Mouse (Mus musculus) megakaryocyte, embryonic 14.5 days (primary cell): ENCODE data around the gene Prtn3. TPM values are rescaled to one million over a fixed set of nuclear protein-coding genes. Genes with fewer than 3 reads are reported as not detected.
A peak's percentile ranks its signal among the peaks of the same experiment; 100 is the strongest.

Source experiments
- H3K27me3 ChIP-seq: replicated peaks from 2 replicates; pipeline ENCODE3; 2012; ENCODE audit warnings: inconsistent platforms
- H3K36me3 ChIP-seq: replicated peaks from 2 replicates; pipeline ENCODE3; 2012; ENCODE audit warnings: low read length, inconsistent platforms, mixed read lengths
- H3K4me1 ChIP-seq: 2 replicates; pipeline ENCODE4 v1.6.1; 2012; ENCODE audit warnings: inconsistent platforms
- H3K4me3 ChIP-seq: replicated peaks from 2 replicates; pipeline ENCODE3; 2012; ENCODE audit warnings: moderate library complexity, mild to moderate bottlenecking, inconsistent platforms
- H3K9me3 ChIP-seq: 2 replicates; pipeline ENCODE4 v1.6.1; 2012; ENCODE audit warnings: inconsistent platforms
- FLI1 ChIP-seq: IDR thresholded peaks from 2 replicates; pipeline ENCODE4 v1.6.1; 2012; ENCODE audit warnings: low read length, inconsistent platforms, mixed read lengths
- GATA1 ChIP-seq: IDR thresholded peaks from 3 replicates; pipeline ENCODE4 v1.6.1; 2012; ENCODE audit warnings: mixed read lengths, low read length, inconsistent platforms, borderline replicate concordance
- polyA plus RNA-seq: library from polyadenylated mRNA; stranded (reverse); fragments of >175 nt; gene quantifications from 2 replicates; pipeline ENCODE4 v1.2.3, GENCODE M21; 2012; ENCODE audit warnings: low replicate concordance; ENCODE audit not compliant: insufficient read depth

The Prtn3 gene
- 96.7 and 434 TPM in 2 replicates for polyA plus RNA-seq

- peaks cover 58% of the 10 kb centered on the region for H3K4me1 ChIP-seq
- 0 out of 2 replicates have a peak, but pooled peaks cover 3% of the 10 kb centered on the region for H3K9me3 ChIP-seq
- peaks cover 30% of the 10 kb centered on the region for H3K27me3 ChIP-seq
- no peaks in the 10 kb centered on the region for H3K36me3 ChIP-seq
- TF ChIP-seq FLI1 (no peak), GATA1 (no peak)
- H3K4me3 ChIP-seq = peak within 1 kb of the TSS; percentile 93
Observed at GRCm38 (mm10) chr10:79874290-79874862, at the start of gene Prtn3, which contains the start of gene Plppr3. TSS of gene Prtn3 (plus strand) at chr10:79874476. TSS of gene Plppr3 (minus strand) at chr10:79874634.

GRCm38 (mm10) chr10:79831583-79831982 is 42.7 kb upstream of the Prtn3 start:
- H3K4me3 ChIP-seq = no peak overlapping the region
- H3K36me3 ChIP-seq = no peaks in the 10 kb centered on the region
- peaks cover 68% of the 10 kb centered on the region for H3K4me1 ChIP-seq
- peaks cover 27% of the 10 kb centered on the region for H3K27me3 ChIP-seq
- TF ChIP-seq GATA1 (no peak), FLI1 (no peak)
- peaks cover 12% of the 10 kb centered on the region for H3K9me3 ChIP-seq

- Histone ChIP-seq H3K36me3 (no peaks in the 10 kb centered on the region), H3K4me3 (no peak overlapping the region), H3K9me3 (peaks cover 6% of the 10 kb centered on the region), H3K27me3 (peaks cover 21% of the 10 kb centered on the region), H3K4me1 (peaks cover 73% of the 10 kb centered on the region)
- TF ChIP-seq GATA1 = no peak
- no peak for TF ChIP-seq FLI1
Observed at GRCm38 (mm10) chr10:79832026-79832785, 42.1 kb upstream of the Prtn3 start.

- Histone ChIP-seq H3K4me3 (no peak overlapping the region), H3K4me1 (peaks cover 76% of the 10 kb centered on the region), H3K27me3 (peaks cover 19% of the 10 kb centered on the region), H3K9me3 (0 out of 2 replicates have a peak, but pooled peaks cover under 1% of the 10 kb centered on the region), H3K36me3 (no peaks in the 10 kb centered on the region)
- no peak for TF ChIP-seq FLI1
- TF ChIP-seq GATA1 = no peak
Observed at GRCm38 (mm10) chr10:79832786-79833181, 41.5 kb upstream of the Prtn3 start.

- Histone ChIP-seq H3K4me3 (peak overlapping the region; percentile 46), H3K9me3 (no peaks in the 10 kb centered on the region), H3K36me3 (no peaks in the 10 kb centered on the region), H3K27me3 (peaks cover 6% of the 10 kb centered on the region), H3K4me1 (peaks cover 79% of the 10 kb centered on the region)
- no peak for TF ChIP-seq FLI1
Observed at GRCm38 (mm10) chr10:79834769-79835398, 39.4 kb upstream of the Prtn3 start.

- TF ChIP-seq GATA1 = no peak
- TF ChIP-seq FLI1 = no peak
- no peaks in the 10 kb centered on the region for H3K27me3 ChIP-seq
- no peak overlapping the region for H3K4me3 ChIP-seq
- H3K4me1 ChIP-seq = peaks cover 83% of the 10 kb centered on the region
- H3K36me3 ChIP-seq = no peaks in the 10 kb centered on the region
- H3K9me3 ChIP-seq = no peaks in the 10 kb centered on the region
Observed at GRCm38 (mm10) chr10:79836918-79837317, 37.4 kb upstream of the Prtn3 start.

- Histone ChIP-seq H3K27me3 (no peaks in the 10 kb centered on the region), H3K9me3 (no peaks in the 10 kb centered on the region), H3K4me3 (peak overlapping the region; percentile 66), H3K36me3 (no peaks in the 10 kb centered on the region), H3K4me1 (peaks cover 81% of the 10 kb centered on the region)
- TF ChIP-seq FLI1 = no peak; the same call in 1 of the 2 replicates
- no peak for TF ChIP-seq GATA1
Observed at GRCm38 (mm10) chr10:79838151-79838550, 36.1 kb upstream of the Prtn3 start.

- H3K27me3 ChIP-seq = no peaks in the 10 kb centered on the region
- H3K4me3 ChIP-seq = peak overlapping the region; percentile 42
- peaks cover 78% of the 10 kb centered on the region for H3K4me1 ChIP-seq
- H3K36me3 ChIP-seq = no peaks in the 10 kb centered on the region
- TF ChIP-seq GATA1 = no peak
- no peak for TF ChIP-seq FLI1
- H3K9me3 ChIP-seq = no peaks in the 10 kb centered on the region
Observed at GRCm38 (mm10) chr10:79840091-79840490, 34.2 kb upstream of the Prtn3 start.

- H3K4me1 ChIP-seq = peaks cover 76% of the 10 kb centered on the region
- H3K4me3 ChIP-seq = peak overlapping the region; percentile 90
- no peaks in the 10 kb centered on the region for H3K27me3 ChIP-seq
- no peaks in the 10 kb centered on the region for H3K36me3 ChIP-seq
- no peaks in the 10 kb centered on the region for H3K9me3 ChIP-seq
- no peak for TF ChIP-seq FLI1
- TF ChIP-seq GATA1 = no peak
Observed at GRCm38 (mm10) chr10:79840644-79841551, 33.4 kb upstream of the Prtn3 start.
